Mouse (Mus musculus): ENCODE measurements at regions not wholly inside any gene's neighbourhood (a gene's known extent, or its start where the extent isn't known, plus 50 kb on each side); places are given as distances from the start of the nearest gene placed in this dataset.
A peak's percentile ranks its signal among the peaks of the same experiment; 100 is the strongest.

DNA sequence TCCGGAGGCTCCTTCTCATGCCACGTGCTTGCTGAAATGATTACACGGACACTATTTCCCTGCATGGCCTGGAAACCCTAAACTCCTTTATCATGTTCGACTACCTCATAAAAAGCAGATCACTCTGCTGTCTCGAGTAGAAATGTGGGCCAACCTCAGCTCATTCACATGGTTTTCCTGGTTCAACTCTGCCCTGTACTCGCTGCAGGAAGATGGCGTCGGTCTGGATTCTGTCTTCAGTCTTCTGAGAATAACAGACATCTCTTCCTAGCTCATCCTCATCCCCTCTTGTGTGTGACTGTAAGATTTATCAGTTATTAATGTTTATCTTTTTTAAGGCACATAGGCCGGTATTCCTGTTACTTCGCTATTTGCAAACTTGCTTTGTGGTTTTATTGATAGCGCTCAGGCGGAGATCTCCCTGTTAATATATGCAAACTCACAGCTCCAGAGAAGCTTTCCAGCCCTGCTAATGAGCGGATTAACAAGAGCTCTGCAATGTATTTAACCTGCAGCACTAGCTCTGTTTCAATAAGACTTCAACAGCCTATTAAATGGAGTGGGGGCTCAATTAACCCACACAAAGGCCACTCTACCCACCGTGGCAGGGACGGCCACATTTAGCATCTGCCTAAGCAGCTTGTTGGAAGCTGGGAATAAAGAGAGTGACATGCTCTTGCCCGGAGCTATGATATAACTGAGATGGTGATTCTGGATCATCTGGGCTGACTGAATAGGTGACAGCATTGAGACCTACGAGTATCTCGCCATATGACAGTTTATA is 159.5 kb upstream of the Eomes start:
- ATAC-seq (replicated peaks; ENCODE audit: low FRiP score, low TSS enrichment, poor library complexity, severe bottlenecking): no peak

DNA sequence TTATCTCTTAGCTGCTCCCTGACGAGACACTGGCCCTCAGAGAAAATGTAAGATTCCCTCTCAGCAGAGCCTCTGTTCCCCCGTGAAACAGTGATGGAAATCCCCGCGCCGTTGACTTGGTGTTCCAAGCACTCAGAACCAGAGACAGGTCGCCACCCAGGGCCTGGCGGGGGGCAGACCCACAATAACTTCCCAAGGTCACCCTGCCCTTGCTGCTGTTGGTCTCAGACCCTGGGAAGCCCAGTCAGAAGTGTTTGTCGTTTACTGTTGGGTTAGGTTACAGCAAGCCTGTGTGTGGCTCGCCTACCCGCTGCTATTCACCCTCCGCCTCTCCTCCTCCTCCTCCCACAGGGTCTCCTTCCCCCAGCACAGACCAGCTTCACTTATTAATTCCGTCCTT is 154.2 kb upstream of the Eomes start:
- ATAC-seq (replicated peaks; ENCODE audit: low FRiP score, low TSS enrichment, poor library complexity, severe bottlenecking): no peak

DNA sequence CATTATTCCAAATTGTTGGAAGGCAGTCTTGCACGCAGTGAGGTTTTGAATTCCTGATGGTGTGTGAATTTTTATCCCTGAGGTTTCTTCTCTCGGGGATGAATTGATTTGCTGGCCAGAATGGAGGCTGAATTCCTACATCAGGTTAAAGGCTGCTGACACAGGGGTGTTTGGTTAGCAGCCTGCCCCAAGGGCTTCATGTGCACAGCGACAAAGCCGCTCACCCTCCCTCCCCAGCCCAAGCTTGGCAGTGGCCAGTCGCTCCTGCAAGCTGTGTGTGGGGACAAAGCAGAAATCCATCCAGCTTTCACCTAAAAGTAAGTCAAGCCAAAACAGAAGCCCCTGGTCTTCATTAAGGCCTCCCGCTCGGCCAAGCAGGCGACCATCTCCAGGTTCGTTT is 151.4 kb upstream of the Eomes start:
- ATAC-seq (replicated peaks; ENCODE audit: low FRiP score, low TSS enrichment, poor library complexity, severe bottlenecking): no peak

DNA sequence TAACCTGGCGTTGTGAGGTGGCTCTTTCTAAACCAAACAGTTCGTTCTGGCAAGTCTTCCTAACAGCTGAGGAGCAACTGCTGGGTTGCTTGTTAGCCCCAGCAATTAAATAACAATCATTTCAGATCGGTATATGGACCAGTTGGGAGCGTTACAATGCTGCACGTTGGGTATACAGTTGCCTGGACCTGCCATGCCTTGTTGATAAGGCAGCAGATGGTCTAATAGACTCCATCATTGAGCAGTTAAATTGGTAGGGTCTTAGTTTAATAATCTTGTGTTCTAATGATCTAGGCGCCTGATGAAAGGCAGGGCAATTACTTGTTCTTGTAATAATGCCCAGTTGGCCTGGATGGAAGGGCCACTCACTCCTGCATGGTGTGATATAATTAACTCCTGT is 150.1 kb upstream of the Eomes start:
- ATAC-seq (replicated peaks; ENCODE audit: low FRiP score, low TSS enrichment, poor library complexity, severe bottlenecking): no peak

DNA sequence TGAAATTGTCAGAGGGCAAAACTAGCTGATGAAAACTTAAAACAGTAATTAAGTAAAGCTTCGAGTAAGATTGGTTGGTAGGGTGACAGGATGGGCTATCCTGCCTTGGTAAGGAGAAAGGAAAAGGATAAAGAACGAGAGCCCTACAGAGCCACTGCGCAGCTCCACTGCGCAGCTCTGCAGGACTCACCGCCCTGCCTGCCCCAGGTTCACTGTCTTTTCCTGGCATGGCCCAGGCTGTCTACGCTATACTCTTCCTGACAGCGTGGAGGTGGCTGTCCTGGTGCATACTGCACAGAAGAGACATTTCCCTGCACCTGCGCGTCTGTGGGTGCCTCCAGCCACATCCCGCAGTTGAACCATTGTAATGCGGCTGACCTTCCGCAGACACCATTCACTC is 136.6 kb upstream of the Eomes start:
- ATAC-seq (replicated peaks; ENCODE audit: low FRiP score, low TSS enrichment, poor library complexity, severe bottlenecking): no peak

DNA sequence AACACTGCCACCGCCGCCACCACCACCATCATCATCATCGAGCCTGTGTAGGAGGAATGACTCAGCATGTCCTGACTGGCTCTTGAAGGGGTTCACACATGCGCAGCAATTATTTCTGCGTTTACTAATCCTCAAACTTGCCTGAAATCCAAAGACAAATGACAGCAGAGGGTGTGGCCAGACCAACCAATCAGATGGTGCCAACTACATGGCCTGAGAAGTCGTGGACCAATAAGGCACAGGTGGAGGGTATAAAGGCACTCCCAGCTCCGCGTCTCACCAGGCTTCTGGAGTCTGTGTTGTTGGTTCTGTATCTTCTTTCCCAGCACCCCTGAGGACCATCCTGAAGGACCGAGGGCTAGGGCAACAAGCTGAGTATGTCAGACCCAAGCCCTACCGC is 123.1 kb upstream of the Eomes start:
- no peak for ATAC-seq (replicated peaks; ENCODE audit: low FRiP score, low TSS enrichment, poor library complexity, severe bottlenecking)

DNA sequence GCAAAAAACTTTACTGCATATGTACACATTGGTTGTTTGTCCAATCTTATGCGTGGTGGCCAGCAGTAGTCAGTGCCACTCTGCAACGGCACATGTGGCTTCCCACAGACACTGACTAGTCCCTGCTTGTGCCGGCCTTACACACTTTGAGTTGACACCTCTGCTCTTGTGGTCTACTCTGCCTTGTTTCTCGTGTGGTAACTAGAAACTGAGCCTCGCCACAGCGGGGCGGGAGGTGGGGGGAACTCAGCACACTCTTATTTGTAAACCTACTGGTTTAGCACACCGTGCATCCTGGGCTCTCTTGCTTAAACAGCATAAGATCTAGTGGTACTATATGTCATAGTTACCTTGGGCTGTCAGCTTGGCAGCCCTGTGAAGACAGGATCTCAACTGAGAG is 120.6 kb upstream of the Eomes start:
- no peak for ATAC-seq (replicated peaks; ENCODE audit: low FRiP score, low TSS enrichment, poor library complexity, severe bottlenecking)

DNA sequence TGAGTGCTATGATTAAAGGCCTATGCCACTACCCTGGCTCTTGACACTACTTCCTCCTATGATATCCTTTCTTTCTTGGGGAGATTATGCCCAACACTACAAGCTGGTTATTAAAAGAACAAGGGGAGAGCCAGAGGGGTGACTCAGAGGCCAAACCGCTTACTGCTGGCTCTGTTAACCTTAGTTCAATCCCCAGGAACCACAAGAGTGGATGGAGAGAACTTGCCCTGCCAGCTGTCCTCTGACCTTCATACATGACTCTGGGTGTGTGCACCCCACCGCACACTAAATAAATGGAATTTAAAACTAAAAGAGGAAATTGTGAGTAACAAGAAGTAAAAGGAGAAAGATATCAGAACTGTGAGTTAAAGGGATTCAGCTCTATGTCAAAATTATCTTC is 114.1 kb upstream of the Eomes start:
- ATAC-seq (replicated peaks; ENCODE audit: low FRiP score, low TSS enrichment, poor library complexity, severe bottlenecking): no peak

DNA sequence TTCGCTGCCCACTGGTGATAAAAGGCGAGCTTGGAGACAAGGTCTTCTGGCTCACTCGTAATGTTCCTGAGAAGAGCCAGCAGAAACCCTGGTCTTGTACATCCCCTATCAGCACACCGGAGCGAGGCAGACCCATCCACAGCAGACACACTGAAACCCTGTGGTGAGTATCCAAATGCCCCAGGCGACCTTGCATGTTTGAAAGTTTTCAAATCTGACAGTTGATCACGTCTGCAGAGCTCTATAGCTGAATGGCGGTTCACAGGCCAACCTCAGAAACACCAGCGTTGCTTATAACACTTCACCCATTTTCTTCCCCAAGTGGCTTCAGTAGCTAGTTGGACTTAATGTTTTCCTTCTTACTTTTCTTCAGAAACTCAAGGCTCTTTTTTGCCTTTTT is 112.6 kb upstream of the Eomes start:
- ATAC-seq (replicated peaks; ENCODE audit: low FRiP score, low TSS enrichment, poor library complexity, severe bottlenecking): no peak

DNA sequence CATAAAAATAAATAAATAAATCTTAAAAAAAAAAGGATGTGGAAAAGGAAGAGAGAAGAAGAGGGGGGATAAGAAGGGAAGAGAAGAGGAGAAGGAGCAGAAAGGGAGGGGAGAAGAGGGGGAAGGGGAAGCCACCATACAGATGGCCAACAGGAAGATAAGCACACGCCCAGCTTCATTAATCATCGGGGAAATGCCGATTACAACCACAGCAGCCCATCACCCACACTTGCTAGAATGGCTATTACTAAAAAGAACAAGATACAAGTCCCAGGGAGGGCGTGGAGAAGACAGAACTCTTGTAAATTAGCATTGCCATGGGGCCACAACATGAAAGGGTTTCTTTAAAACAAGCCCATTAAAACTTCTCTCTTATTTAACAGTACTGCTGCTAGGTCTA is 110.7 kb upstream of the Eomes start:
- no peak for ATAC-seq (replicated peaks; ENCODE audit: low FRiP score, low TSS enrichment, poor library complexity, severe bottlenecking)

DNA sequence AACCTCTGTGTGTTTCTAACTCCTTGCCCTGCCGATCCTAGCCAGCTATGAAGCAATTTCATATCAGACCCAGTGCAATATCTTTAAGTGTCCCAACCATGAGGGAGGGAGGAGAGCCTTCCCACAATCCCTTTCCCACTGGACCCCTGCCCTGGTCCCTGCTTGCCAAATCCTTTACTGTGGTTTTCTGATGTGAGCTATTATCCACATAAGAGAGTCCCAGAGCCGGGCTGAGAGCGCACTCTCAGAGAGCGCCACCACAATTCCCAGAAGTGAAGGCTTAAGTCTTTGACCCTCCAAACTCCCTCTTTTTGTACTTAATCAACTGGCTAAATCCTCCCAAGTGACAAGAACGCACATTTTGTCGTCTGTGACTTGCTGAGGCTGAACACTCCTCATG is 107.4 kb upstream of the Eomes start:
- ATAC-seq (replicated peaks; ENCODE audit: low FRiP score, low TSS enrichment, poor library complexity, severe bottlenecking): no peak

DNA sequence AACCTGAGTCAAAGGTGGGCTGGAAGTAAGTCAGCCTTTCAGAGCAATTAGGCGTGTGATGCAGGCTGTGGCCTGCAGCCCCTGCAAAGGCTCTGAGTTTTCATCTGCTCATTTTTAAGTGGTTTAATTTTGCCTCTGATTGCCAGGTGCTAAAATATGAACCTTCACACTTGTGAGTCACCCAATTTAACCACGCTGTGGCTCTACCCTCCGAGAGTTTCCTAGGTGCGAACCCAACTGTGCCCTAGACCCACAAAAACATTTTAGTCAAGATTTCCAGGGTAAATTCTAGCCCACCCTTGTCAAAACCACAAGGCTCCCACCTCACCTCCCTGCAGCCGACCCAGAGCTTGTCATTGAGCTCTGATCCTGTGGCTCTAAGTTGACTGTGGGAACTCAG is 103.3 kb upstream of the Eomes start:
- no peak for ATAC-seq (replicated peaks; ENCODE audit: low FRiP score, low TSS enrichment, poor library complexity, severe bottlenecking)

DNA sequence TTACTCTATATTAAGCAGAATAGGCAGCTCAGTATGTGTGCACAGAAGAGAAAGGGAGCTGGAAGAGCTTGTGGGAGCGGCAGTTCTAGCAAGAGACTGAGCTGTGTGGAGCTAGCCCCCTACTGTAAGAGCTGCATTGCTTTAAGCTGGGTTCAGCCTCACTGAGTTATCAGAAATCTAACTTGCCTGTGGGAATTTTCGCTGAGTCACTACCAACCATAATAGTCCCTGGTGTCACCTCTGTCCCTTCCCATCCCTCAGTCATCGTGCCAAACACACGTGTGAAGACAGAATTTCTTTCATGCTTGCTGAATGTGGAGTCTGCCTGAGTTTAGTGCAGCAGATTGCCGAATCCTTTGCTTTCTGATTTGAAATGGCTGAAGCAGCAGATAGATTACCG is 99.0 kb upstream of the Eomes start:
- ATAC-seq (replicated peaks; ENCODE audit: low FRiP score, low TSS enrichment, poor library complexity, severe bottlenecking): 0 out of 2 replicates have a peak, but pooled peaks have one; percentile 34

DNA sequence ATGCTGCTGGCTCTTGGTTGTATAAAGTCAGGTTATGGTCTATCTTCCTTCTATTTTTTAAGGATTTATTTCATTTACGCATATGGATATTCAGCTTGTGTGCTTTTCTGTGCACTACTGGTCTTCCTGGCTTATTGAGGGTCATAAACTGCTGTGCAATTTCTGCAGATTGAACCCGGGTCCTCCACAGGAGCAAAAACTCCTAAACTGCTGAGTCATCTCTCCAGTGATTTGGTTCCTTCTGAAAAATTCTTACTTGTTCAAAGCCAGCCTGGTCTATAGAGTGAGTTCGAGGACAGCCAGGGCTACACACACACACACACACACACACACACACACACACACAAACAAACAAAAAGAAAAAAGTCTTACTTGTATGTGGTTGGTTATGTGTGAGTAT is 95.5 kb upstream of the Eomes start:
- ATAC-seq (replicated peaks; ENCODE audit: low FRiP score, low TSS enrichment, poor library complexity, severe bottlenecking): no peak

DNA sequence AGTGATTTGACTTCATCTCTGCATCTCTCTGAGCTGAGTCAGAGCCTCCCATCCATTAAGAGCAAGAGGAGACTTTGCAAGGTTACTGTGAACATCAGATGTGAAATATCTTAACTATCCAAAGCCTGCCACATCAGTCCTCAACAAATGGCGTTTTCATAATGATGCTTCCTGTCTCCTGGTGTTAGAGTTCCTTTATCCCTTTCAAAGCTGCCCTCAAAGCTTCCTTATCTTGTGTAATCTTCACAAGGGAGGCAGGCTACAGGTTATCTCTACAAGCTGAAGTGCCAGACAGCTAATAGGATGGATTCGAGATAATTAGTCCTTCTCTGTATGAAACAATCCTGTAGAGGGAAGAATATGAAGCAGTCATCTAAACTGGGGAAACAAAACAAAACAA is 93.4 kb upstream of the Eomes start:
- no peak for ATAC-seq (replicated peaks; ENCODE audit: low FRiP score, low TSS enrichment, poor library complexity, severe bottlenecking)

DNA sequence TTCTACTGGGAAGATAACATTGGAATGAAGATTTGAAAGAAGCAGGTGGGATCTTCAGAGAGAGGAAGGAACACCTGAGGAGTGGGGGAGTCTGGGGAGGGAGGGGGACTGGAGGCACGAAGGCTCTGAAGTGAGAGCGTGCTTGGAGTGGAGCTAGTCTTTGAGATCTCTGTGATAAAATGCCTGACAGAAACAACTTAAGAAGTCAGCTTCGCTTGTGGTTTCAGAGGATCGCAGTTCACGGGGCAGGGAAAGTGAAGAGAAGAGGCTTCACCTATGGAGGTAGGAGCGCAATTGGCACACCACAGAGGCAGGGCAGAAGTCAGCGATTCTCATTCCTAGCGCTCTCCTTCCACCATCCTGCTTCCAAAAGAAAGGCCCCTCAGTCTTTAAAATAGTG is 90.4 kb upstream of the Eomes start:
- ATAC-seq (replicated peaks; ENCODE audit: low FRiP score, low TSS enrichment, poor library complexity, severe bottlenecking): no peak

DNA sequence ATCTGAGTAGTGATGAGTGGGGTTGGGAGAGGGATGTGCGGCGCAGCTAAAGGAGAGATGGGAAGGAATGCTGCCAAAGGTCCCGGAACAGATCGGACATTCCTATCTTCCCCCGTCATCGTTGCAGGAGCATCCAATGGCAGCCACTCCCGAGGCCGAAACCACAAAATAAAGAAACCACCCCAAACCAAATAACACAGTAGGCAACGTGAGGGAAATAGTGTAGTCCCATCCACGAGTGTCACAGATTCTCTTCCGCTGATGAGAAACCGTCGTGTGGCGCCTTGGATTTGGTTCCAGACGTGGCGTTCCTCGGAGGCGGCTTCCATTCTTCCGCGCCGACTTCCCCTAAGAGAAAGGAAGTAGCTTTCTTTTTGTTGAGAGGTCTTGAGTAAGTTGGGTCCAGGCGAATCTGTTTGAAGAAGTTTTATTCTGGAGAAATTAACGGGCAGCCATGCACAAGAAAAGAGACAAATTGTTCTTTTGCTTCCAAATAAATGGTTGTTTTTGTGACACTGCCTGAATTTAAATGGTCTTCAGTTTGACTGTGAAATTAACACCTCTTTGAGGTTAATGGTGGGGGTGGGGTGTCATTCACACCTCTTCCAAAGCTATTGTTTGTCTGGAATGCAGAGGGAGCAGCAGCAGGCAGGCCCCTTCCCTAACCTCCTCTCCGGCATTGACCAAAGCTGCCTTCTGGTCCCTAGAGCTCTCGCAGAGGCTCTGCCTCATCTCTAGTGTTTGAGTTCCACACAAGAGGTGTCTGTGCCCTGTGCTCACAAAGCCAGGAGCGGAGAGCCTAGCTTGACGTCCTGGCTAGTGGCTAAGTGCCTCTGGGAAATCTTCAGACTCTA is 88.3 kb upstream of the Eomes start:
- no peak for ATAC-seq (replicated peaks; ENCODE audit: low FRiP score, low TSS enrichment, poor library complexity, severe bottlenecking)

DNA sequence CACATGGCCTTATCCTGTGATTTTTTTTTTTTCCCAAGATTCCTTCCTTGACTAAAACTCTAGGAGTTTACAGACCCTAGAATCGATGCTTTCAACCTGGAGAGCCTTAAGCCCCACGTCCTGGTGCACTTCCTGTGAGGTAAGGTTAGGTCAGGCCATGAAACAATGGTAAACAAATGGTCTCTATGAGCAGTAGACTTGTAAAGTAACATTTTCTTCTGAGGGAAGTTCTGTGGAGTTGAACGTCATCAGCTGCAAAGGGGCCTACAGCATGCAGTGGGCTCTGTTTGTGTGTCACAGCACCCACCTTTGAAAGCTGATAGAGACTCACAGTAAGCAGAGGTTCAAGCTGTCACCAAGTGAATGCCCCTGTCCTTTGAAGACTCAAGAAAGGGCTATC is 87.3 kb upstream of the Eomes start:
- ATAC-seq (replicated peaks; ENCODE audit: low FRiP score, low TSS enrichment, poor library complexity, severe bottlenecking): no peak

DNA sequence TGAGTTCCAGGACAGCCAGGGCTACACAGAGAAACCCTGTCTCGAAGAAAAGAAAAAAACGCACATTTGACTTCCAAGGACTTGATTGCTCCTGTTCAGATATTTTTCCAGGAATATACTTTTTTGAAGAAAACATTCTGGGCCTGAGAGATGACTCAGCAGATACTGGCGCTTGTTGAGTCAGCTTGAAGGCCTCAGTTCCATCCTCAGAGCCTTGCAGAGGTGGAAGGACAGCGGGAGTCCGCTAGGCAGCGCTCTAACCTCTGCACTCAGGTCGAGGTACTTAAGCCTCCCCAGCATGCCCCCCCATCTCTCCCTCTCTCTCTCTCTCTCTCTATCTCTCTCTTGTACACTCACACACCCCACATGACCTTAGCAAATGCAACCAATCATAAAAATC is 86.3 kb upstream of the Eomes start:
- ATAC-seq (replicated peaks; ENCODE audit: low FRiP score, low TSS enrichment, poor library complexity, severe bottlenecking): no peak

DNA sequence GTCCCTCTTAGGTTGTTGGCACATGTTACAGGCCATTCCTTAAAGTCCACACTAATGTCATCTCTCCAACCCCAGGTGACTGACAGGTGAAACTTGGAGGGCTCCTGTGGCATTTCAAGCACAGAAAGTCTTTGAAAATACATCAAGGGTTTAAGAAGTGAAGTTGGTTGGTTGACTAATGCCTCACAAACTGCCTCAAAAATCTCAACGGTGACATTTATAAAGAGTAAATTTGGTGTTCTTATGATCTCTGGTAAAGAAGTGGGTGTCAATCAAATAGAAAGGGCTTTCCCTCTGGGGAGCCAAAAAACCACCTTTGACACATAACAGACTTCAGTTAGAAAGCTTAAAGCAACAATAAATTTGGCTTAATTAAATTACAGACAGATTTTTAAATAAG is 85.2 kb upstream of the Eomes start:
- ATAC-seq (replicated peaks; ENCODE audit: low FRiP score, low TSS enrichment, poor library complexity, severe bottlenecking): no peak

DNA sequence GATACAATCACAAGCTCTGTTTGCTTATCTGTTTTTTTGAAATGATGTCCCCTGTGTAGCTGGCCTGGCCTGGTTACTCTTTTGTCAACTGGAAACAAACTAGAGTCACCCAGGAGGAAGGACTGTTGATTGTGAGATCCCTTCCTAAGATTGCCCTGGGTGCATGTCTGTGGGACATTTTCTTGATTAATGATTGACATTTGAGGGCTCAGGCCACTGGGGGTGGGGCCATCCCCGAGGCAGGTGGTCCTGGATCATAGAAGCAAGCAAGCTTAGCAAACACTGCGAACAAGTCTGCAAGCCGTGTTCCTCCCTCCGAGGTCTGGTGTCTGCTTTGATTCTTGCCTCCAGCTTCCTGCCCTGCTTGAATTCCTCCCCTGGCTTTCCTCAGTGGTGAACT is 84.4 kb upstream of the Eomes start:
- no peak for ATAC-seq (replicated peaks; ENCODE audit: low FRiP score, low TSS enrichment, poor library complexity, severe bottlenecking)
